Mouse (Mus musculus): ENCODE results near the gene 2310061N02Rik. TPM values are rescaled to one million over a fixed set of nuclear protein-coding genes. Genes with fewer than 3 reads are reported as not detected.

2310061N02Rik gene
- polyA plus RNA-seq, 1 experiment from 2014 or later = not detected

DNA sequence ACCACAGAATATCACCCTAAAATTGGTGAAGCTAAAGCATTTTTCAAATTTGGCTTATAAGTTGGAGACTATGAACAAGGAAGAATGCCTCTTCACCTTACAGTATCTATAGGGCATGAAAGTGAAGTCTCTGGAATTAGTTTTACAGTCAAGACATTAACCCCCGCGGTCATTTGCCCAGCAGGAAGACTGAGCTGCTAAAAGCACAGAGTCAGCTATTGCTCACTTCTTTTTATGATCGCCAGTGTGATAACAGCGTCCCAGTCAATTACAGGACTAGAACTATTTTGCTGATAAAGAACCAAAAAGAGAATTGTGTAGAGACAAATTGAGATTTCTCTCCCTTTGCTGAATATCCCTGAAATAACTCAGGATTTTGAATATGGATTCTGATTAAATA is 11.5 kb downstream of the 2310061N02Rik start:
- H3K4me3 ChIP-seq = no peak overlapping the region
- H3K4me1 ChIP-seq (replicated peaks) = no peaks in the 10 kb centered on the region
- H3K27me3 ChIP-seq (replicated peaks) = no peaks in the 10 kb centered on the region
- no peaks in the 10 kb centered on the region for H3K9me3 ChIP-seq (replicated peaks)
- H3K36me3 ChIP-seq = no peaks in the 10 kb centered on the region
- no peak overlapping the region for H3K27ac ChIP-seq (ENCODE audit: poor library complexity, severe bottlenecking)
- H3K4me2 ChIP-seq = no peak overlapping the region
- no peak overlapping the region for H3K9ac ChIP-seq
- ATAC-seq (ENCODE audit: insufficient number of reproducible peaks, low FRiP score) = no peak
- 64% methylated on average over 4 of the region's 4 CpGs for WGBS

DNA sequence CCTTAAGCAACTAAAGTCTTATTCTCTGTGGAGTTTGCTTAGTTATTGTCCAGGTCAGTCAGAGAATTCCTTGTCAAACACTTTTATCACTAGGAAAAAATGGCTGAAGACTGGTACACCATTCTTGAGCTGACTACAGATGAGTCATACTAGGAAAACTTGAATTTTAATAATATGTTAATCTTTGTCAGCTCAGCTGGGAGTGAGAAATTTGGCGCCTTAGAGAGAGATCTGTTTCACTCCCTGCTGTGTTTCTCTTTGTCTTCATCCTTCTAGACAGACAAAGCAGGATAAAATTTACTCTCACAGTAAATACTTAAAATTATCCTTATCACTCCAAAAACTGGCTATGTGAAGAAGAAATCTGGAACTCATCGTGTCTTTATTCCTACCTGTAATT is 26.5 kb downstream of the 2310061N02Rik start:
- 48% methylated on average over 2 of the region's 2 CpGs for WGBS
- H3K27me3 ChIP-seq (replicated peaks) = no peaks in the 10 kb centered on the region

DNA sequence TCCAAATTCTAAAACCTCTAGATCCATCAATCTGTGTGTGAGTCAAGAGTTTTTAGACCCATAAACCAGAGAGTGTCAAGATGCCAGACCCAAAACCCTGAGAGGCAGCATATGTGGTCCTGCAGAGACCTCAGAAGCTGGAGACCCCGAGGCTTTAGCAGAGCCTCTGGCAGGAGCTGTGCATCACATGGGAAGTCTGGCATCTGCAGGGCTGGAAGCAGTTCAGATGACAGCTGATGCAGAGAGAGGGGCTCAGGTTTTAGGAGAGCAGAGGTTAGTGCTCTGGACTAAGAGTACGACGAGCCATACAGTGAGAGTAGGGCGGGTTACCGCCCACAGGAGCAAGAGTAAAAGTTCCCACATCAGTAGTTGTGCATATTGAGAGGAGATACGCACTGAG is 28.7 kb downstream of the 2310061N02Rik start:
- Histone ChIP-seq H3K27me3 (replicated peaks) (no peaks in the 10 kb centered on the region), H3K4me2 (no peak overlapping the region), H3K4me1 (replicated peaks) (no peaks in the 10 kb centered on the region), H3K27ac (ENCODE audit: poor library complexity, severe bottlenecking) (no peak overlapping the region), H3K9me3 (replicated peaks) (no peaks in the 10 kb centered on the region), H3K4me3 (no peak overlapping the region), H3K9ac (no peak overlapping the region), H3K36me3 (no peaks in the 10 kb centered on the region)
- WGBS = 73% methylated on average over 6 of the region's 6 CpGs
- ATAC-seq (ENCODE audit: insufficient number of reproducible peaks, low FRiP score) = no peak

More for the DNA sequence above, 26.5 kb downstream of the 2310061N02Rik start:
- Histone ChIP-seq H3K27ac (ENCODE audit: poor library complexity, severe bottlenecking) (no peak overlapping the region), H3K4me1 (replicated peaks) (no peaks in the 10 kb centered on the region), H3K4me2 (no peak overlapping the region), H3K36me3 (no peaks in the 10 kb centered on the region), H3K9me3 (replicated peaks) (no peaks in the 10 kb centered on the region), H3K4me3 (no peak overlapping the region), H3K9ac (no peak overlapping the region)
- no peak for ATAC-seq (ENCODE audit: insufficient number of reproducible peaks, low FRiP score)

DNA sequence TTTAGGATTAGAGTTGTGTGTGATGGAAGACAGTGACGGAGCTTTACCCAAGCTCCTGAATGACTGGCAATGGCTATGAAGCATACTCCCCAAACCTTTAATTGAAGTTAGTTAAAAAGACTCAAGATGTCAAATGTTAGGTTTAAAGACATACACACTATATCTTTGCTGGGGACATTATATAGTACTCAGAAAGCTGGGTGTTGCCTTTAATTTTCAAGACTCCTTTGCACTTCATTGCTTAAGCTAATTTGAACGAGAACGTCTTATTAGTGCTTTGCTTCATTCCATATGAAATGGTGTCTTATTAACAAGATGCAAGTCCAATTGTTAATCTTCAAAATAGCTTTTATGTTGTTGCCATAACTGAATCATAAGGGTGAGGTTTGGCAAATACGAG is 36.2 kb downstream of the 2310061N02Rik start, which contains the start of gene Krtap27-1:
Gene Krtap27-1, minus strand, starts transcription at position 101 of the 400 bp plus-strand sequence.
- ATAC-seq (ENCODE audit: insufficient number of reproducible peaks, low FRiP score) = no peak
- H3K4me1 ChIP-seq (replicated peaks) = no peaks in the 10 kb centered on the region
- 83% methylated on average over 4 of the region's 4 CpGs for WGBS

DNA sequence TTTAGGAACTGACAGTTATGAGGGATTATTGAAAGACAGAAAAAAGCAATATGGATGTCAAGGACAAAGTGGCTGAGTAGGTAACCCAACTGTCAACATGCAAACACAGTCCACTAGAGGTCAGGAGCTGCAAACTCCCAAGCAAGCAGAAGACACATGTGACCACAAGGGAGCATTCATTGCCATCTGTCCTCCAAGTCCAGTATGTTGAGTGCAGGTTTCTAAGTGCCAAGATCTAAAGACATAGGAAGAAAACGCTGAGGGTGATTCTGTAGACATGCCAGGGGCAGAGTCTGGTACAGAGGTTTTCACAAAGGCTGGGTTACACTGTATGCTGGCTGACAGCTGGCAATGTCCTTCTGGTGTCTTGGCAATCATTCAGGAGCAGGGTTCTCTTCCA is 50.3 kb downstream of the 2310061N02Rik start:
- no peaks in the 10 kb centered on the region for H3K27me3 ChIP-seq (replicated peaks)
- H3K4me2 ChIP-seq = no peak overlapping the region
- H3K9ac ChIP-seq = no peak overlapping the region
- WGBS = 57% methylated on average over 1 of the region's 1 CpGs
- H3K36me3 ChIP-seq = no peaks in the 10 kb centered on the region
- H3K4me1 ChIP-seq (replicated peaks) = no peaks in the 10 kb centered on the region
- no peak overlapping the region for H3K27ac ChIP-seq (ENCODE audit: poor library complexity, severe bottlenecking)
- H3K9me3 ChIP-seq (replicated peaks) = no peaks in the 10 kb centered on the region
- no peak for ATAC-seq (ENCODE audit: insufficient number of reproducible peaks, low FRiP score)
- H3K4me3 ChIP-seq = no peak overlapping the region

More for the DNA sequence above, 36.2 kb downstream of the 2310061N02Rik start, which contains the start of gene Krtap27-1:
- no peak within 1 kb of the TSS for H3K4me3 ChIP-seq
- H3K27me3 ChIP-seq (replicated peaks) = no peaks in the 10 kb centered on the region
- no peaks in the 10 kb centered on the region for H3K36me3 ChIP-seq
- no peaks in the 10 kb centered on the region for H3K9me3 ChIP-seq (replicated peaks)
- no peak within 1 kb of the TSS for H3K4me2 ChIP-seq
- H3K27ac ChIP-seq (ENCODE audit: poor library complexity, severe bottlenecking) = no peak within 1 kb of the TSS
- H3K9ac ChIP-seq = no peak within 1 kb of the TSS

Other genes starting within 250 kb of the 2310061N02Rik start
- gene Cldn17, start 201.0 kb downstream of the 2310061N02Rik start, polyA plus RNA-seq (2016; fragmentation: Nextera tagmentation; extraction: Ambion mirVana) = not detected in 2 replicates
- 0.34 TPM in 1 of 2 replicates, not detected in the other for gene Cldn8, start 144.8 kb downstream of the 2310061N02Rik start, polyA plus RNA-seq (2016; fragmentation: Nextera tagmentation; extraction: Ambion mirVana)
- gene Krtap24-1, start 95.7 kb downstream of the 2310061N02Rik start, polyA plus RNA-seq (2016; fragmentation: Nextera tagmentation; extraction: Ambion mirVana) = not detected in 2 replicates
- gene 2310079G19Rik, start 80.3 kb downstream of the 2310061N02Rik start, polyA plus RNA-seq (2016; fragmentation: Nextera tagmentation; extraction: Ambion mirVana) = not detected in 2 replicates
- not detected in 2 replicates for gene Krtap26-1, start 60.2 kb downstream of the 2310061N02Rik start, polyA plus RNA-seq (2016; fragmentation: Nextera tagmentation; extraction: Ambion mirVana)
- gene Krtap27-1, start 36.3 kb downstream of the 2310061N02Rik start, polyA plus RNA-seq (2016; fragmentation: Nextera tagmentation; extraction: Ambion mirVana) = not detected in 2 replicates
- gene Krtap13-1, start 20.9 kb upstream of the 2310061N02Rik start, polyA plus RNA-seq (2016; fragmentation: Nextera tagmentation; extraction: Ambion mirVana) = not detected in 2 replicates
- not detected in 2 replicates for gene Krtap13, start 43.7 kb upstream of the 2310061N02Rik start, polyA plus RNA-seq (2016; fragmentation: Nextera tagmentation; extraction: Ambion mirVana)
- not detected in 2 replicates for gene 2310034C09Rik, start 50.9 kb upstream of the 2310061N02Rik start, polyA plus RNA-seq (2016; fragmentation: Nextera tagmentation; extraction: Ambion mirVana)
- not detected in 2 replicates for gene 2310057N15Rik, start 66.2 kb upstream of the 2310061N02Rik start, polyA plus RNA-seq (2016; fragmentation: Nextera tagmentation; extraction: Ambion mirVana)
- not detected in 2 replicates for gene Gm5965, start 69.9 kb upstream of the 2310061N02Rik start, polyA plus RNA-seq (2016; fragmentation: Nextera tagmentation; extraction: Ambion mirVana)
- not detected in 2 replicates for gene Gm20741, start 104.3 kb upstream of the 2310061N02Rik start, polyA plus RNA-seq (2016; fragmentation: Nextera tagmentation; extraction: Ambion mirVana)
- not detected in 2 replicates for gene Krtap15, start 112.3 kb upstream of the 2310061N02Rik start, polyA plus RNA-seq (2016; fragmentation: Nextera tagmentation; extraction: Ambion mirVana)
- not detected in 2 replicates for gene Krtap14, start 118.2 kb upstream of the 2310061N02Rik start, polyA plus RNA-seq (2016; fragmentation: Nextera tagmentation; extraction: Ambion mirVana)
- gene Krtap19-1, start 161.4 kb upstream of the 2310061N02Rik start, polyA plus RNA-seq (2016; fragmentation: Nextera tagmentation; extraction: Ambion mirVana) = not detected in 2 replicates
- not detected in 2 replicates for gene Krtap19-2, start 166.3 kb upstream of the 2310061N02Rik start, polyA plus RNA-seq (2016; fragmentation: Nextera tagmentation; extraction: Ambion mirVana)
- gene Krtap19-3, start 170.1 kb upstream of the 2310061N02Rik start, polyA plus RNA-seq (2016; fragmentation: Nextera tagmentation; extraction: Ambion mirVana) = not detected in 2 replicates
- not detected in 2 replicates for gene Krtap19-4, start 177.1 kb upstream of the 2310061N02Rik start, polyA plus RNA-seq (2016; fragmentation: Nextera tagmentation; extraction: Ambion mirVana)
- gene Krtap19-5, start 188.5 kb upstream of the 2310061N02Rik start, polyA plus RNA-seq (2016; fragmentation: Nextera tagmentation; extraction: Ambion mirVana) = not detected in 2 replicates
- not detected in 2 replicates for gene Krtap19-9b, start 224.3 kb upstream of the 2310061N02Rik start, polyA plus RNA-seq (2016; fragmentation: Nextera tagmentation; extraction: Ambion mirVana)

Data from heart, embryonic 12.5 days (tissue).